Mouse (Mus musculus): ENCODE data around the gene Cxadr.

Cxadr gene

DNA sequence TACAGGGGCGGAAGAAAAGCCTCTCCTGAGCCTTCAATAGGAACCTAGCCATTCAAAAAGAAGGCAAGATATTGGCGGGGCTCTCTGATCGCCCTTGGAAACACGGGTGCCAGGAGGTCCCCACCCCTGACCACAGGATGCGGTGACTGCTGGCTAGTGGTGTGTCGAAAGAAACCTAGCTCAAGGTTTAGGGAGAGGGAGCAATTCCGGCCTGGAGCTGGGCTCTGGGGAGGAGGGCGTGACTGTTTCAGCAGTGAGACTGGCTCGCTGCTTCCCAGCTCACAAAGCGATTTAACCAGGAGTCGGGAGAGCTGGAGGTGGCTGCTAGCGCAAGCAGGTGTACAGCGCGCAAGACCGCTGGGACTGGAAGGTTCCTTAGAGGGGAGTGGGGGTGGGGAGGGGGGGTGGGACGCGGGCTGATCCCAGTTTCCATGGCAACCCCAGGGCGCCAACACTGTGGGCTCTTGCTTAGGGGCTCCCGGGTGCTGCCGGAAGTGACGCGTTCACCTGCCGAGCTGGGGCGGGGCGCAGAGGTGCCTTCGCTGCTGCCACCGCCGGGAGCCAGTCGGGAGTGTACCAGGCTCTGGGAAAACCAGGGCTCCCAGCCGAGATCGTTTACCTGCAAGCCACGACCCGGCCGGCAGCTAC is at the start of gene Cxadr:
Gene Cxadr (plus strand): TSS at position 307 of the 648 bp plus-strand sequence.
- DNase-seq (ENCODE audit: low spot score), result peak; percentile 75

DNA sequence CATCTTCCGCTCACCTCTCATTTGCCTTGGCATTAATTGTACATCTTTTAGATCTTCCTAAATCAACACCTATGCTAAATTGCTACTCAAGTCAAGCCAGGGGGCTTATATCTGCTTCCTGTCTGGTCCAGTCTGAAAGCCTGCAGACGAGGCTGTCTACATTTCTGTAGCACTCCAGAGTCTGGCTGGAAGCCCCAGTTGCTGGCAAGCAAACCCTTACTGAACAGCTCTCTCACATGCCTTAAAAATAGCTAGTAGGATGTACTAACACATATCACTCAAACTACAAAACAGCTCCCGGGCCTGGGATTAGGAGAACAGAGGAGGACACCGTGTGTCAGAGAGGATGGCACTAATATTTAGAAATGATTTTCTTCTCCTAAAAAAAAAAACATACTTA is 42.3 kb upstream of the Cxadr start:
- DNase-seq (ENCODE audit: low spot score), result no peak

GRCm38 (mm10) chr16:78260070-78260879 is 41.0 kb upstream of the Cxadr start:
- no peak for DNase-seq (ENCODE audit: low spot score)

DNA sequence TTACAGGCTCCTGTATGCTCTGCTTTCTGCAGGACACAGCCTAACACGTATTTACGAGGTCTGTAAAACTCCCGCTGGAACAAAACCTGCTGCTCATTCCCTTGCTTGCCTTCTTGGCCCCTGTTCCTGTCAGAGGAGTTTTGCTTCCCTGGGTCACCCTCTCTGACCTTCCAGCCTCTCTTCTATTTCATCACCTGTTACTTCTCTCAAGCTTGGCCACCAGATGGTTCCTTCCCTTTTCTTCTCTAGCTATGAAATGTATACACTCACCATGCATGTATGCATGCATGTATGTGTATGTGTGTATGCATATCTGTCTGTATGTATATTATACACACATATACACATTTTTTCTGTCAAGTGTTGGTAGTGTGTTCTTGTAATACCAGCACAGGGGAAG is 39.8 kb upstream of the Cxadr start:
- DNase-seq (ENCODE audit: low spot score), result no peak

GRCm38 (mm10) chr16:78264442-78265150 is 36.7 kb upstream of the Cxadr start:
- no peak for DNase-seq (ENCODE audit: low spot score)

- DNase-seq (ENCODE audit: low spot score), result peak; percentile 28
Observed at GRCm38 (mm10) chr16:78265151-78265590, 36.1 kb upstream of the Cxadr start.

DNA sequence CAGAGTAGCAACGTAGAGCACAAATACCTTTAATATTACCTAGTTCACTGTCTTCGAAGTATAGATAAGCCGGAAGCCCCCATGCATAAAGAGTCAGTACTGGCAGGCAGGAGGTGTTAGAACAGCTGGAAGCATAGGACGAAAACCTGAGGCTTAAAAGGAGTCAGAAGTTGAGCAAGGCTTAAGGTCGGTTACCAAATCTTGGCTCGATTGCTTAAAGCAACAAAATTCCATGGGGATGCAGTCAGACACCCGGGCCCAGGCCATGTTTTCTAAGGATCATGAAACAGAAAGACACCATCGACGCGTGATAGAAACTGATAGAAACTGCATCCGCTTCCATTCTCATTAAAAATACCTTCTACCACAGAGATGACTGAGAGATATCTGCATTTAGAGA is 35.5 kb upstream of the Cxadr start:
- no peak for DNase-seq (ENCODE audit: low spot score)

DNA sequence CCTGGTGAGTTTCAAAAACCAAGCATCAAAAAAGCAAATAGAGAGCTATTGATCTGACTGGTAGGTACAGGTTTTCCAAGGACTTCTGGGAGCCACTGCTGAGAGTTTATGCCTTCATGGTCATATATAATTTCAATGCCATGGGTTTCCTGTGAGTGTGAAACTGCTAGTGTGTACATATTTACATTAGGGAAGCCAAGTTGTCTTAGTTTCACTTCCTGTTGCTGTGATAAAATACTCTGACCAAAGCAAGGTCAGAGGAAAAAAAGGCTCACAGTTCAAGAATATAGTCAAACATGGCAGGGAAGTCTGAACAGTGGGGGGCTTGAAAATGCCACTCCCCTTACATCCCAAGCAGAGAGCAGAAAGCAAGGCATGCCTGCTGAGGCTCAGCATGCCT is 33.8 kb upstream of the Cxadr start:
- DNase-seq (ENCODE audit: low spot score), result no peak

GRCm38 (mm10) chr16:78268167-78268566 is 33.1 kb upstream of the Cxadr start:
- no peak for DNase-seq (ENCODE audit: low spot score)

DNA sequence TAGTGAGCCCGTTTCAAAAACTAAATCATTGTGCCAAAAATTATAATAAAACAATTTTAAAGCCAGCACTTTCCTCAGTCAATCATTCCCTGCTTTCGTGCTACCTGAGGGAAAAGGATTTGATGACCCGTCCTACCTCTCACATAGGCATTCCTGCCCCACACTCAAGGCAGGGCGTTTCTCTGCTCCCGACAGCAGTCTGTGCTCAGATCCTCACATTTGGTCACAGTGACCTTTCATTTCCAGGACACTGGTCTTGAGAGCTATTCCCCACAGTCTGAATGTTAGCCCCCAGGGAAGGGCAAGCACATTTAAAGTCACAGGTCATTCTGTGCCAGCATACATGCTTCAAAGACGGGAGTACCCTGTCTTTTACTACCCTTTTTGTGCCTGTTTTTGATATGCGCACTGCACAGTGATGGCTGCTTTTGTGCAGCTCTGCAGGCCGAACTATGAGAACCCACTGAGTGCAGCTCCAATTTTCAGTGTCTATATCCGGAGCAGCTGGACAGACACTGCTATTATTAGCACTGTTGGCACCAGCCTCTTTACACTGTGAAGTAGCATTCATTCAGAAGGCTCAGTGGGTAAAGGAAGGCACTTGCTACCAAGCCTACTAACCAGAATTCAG is 26.3 kb upstream of the Cxadr start:
- no peak for DNase-seq (ENCODE audit: low spot score)

GRCm38 (mm10) chr16:78277567-78277966 is 23.7 kb upstream of the Cxadr start:
- no peak for DNase-seq (ENCODE audit: low spot score)

DNA sequence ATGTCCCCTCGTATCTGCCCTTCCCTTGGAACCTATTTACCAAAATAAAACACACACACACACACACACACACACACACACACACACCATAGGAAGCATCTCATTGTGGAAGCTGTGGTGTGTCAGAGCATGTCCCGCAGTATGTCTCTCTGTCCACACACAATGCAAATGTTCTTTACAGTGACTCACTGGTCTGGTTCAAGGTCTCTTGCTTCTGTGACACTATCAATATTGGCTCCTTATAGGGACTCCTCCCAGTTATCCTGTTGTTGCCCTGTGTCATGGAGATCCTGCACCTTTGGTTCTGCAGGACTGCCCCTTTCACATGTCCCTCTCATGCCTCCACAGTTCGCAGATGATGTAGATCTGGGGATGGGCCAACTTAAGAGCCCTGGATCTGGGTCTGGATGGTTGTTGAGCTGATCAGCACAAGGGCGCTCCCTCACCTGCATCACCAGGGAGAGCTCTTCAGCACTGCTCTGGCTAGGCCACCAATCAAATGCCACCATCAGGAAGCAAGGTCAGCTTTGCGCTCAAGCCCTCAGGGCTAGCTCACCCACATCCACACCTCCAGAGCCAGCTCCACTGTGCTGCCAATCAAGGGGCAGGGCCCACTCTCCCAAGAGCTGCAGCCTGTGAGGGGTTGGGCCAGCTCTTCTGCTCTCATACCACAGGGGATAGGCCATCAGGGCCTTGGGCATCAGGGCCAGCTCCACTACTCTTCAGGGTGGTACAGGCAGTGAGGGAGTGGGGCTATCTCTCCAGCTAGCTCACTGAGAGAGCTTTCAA is 21.0 kb upstream of the Cxadr start:
- DNase-seq (ENCODE audit: low spot score), result no peak

GRCm38 (mm10) chr16:78283231-78283630 is 18.1 kb upstream of the Cxadr start:
- DNase-seq (ENCODE audit: low spot score), result no peak

DNA sequence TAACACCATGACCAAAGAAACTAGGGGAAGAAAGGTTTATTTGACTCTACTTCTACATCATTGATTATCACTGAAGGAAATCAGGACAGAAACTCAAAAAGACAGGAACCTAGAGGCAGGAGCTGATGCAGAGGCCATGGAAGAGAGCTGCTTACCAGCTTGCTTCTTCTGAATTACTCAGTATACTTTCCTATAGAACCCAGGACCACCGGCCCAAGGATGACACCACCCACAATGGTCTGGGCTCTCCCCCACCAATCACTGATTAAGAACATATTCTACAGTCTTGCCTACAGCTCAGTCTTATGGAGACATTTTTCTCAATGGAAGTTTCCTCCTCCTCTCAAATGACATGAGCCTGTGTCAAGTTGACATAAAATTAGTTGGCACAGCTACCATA is 7.2 kb upstream of the Cxadr start:
- no peak for DNase-seq (ENCODE audit: low spot score)

GRCm38 (mm10) chr16:78294606-78295275 is 6.5 kb upstream of the Cxadr start:
- no peak for DNase-seq (ENCODE audit: low spot score)

GRCm38 (mm10) chr16:78295601-78296000 is 5.7 kb upstream of the Cxadr start:
- no peak for DNase-seq (ENCODE audit: low spot score)

GRCm38 (mm10) chr16:78296114-78296513 is 5.2 kb upstream of the Cxadr start:
- no peak for DNase-seq (ENCODE audit: low spot score)

GRCm38 (mm10) chr16:78301831-78302677 is 765 bp downstream of the Cxadr start:
- peak; percentile 45 for DNase-seq (ENCODE audit: low spot score)

DNA sequence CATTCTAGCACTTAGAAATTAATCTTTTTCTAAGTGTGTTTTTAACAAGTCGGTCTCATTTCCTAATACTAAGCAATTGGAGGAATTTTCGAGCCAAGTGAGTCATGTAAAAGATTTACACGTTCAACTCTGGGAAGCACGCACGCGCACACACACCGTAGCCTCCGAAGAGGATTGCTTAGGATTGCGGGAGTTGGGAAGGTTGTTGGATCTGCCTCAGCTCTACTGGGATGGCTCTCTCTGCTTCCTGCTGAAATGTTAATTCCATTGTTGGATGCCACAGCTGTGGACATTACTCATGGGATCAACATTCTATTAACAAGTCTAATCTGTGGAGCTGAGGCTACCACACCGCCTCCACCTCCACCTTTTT is 1.4 kb downstream of the Cxadr start:
- peak; percentile 12 for DNase-seq (ENCODE audit: low spot score)

DNA sequence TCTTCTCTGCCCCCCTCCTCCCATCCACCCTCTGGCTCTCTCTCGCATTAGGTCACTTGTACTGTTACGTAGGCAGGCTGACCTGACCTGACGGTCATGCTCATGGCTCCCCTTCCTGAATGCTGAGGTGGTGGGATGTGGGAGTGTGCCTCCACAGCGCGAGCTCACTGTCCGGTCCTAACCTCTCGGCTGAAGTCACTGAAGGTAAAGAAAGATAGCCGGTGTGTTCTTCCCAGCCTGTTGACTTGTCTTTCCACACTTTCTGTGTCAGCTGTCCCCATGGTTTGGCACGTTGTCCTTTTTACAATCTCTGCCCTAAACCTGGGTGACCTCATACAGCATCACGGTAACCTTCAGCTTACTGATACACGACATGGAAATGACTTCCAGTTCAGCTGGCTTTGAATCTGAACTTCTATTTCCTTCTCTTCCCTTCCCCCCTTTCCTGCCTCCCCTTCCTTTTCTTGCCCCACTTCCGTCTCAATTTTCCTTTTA is 4.4 kb downstream of the Cxadr start:
- DNase-seq (ENCODE audit: low spot score), result no peak
